Mouse (Mus musculus) splenic B cell, adult 2 months (primary cell): ENCODE measurements around the gene Corin.
A peak's percentile ranks its signal among the peaks of the same experiment; 100 is the strongest.

Experiments
- DNase-seq: peaks from one replicate; pipeline ENCODE4 v3.0.0-alpha.2; 2011; ENCODE audit warnings: low read depth, low spot score
- H3K27me3 ChIP-seq: 2 replicates; pipeline ENCODE4 v1.6.1; 2012; ENCODE audit warnings: mild to moderate bottlenecking, low read length, moderate library complexity, mixed read lengths; ENCODE audit not compliant: control insufficient read depth, poor library complexity, insufficient read depth, severe bottlenecking
- H3K36me3 ChIP-seq: 2 replicates; pipeline ENCODE4 v1.6.1; 2012; ENCODE audit warnings: mild to moderate bottlenecking, low read length, moderate library complexity, mixed read lengths; ENCODE audit not compliant: control insufficient read depth, poor library complexity, insufficient read depth, severe bottlenecking

The Corin gene

DNA sequence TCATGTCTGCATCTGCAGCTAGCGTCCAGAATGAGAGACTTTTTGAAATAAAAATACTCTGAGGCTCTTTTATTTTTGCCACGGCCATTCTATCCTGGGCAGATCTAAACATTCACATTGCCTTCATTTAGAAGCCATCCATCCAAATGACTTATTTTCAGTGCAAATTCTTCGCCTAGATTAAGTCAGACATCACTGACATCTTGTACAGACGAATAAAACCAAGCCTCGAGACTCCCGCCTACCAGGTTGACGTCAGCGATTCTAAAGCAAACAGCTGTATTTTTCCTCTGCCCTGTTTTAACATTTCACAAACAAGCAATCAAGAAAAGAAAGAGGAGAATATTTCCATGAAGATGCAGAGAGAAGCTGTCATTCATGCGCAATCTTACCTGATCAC, 100.9 kb downstream of the Corin start:
- Histone ChIP-seq H3K36me3 (no peaks in the 10 kb centered on the region), H3K27me3 (no peaks in the 10 kb centered on the region)
- no peak for DNase-seq

DNA sequence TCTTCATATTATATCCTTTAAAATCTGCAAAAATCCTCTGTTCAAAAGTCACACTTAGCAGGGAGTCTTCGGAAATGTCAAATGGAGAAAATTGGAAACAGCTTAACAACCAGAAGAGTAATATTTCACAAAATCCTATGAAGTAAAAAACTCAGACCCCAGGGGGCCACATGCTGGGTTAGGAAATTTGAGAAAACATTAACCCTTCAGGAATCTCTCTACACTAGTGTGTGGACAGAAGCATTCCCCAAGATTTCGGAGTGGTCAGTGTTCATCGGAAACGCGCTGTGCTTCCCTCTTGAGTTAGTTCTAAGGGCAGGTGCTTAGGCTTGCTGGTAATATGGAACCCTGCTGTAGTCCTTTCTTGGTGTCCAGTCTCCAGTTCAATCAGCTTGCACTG, 101.4 kb downstream of the Corin start:
- Histone ChIP-seq H3K36me3 (no peaks in the 10 kb centered on the region), H3K27me3 (no peaks in the 10 kb centered on the region)
- no peak for DNase-seq

DNA sequence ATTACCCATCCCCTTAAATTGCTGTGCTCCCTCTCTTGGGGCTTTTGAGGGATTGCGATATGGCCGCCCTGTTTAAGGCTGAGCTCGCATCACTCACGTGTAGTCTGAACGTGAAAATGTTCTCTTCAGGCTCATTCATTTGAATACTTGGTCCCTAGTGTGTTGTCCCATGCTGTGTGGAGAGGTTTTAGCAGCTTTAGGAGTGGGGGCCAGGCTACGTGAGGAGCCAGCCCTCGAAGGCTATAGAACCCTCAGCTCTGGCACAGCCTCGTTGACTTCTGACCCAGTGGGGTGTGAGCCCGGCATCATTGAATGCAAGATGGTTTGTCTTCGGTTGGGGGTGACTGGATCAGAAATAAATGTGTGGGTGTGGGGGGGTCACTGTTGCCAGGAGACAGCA, 102.5 kb downstream of the Corin start:
- no peaks in the 10 kb centered on the region for H3K36me3 ChIP-seq
- H3K27me3 ChIP-seq = no peaks in the 10 kb centered on the region
- DNase-seq = no peak

DNA sequence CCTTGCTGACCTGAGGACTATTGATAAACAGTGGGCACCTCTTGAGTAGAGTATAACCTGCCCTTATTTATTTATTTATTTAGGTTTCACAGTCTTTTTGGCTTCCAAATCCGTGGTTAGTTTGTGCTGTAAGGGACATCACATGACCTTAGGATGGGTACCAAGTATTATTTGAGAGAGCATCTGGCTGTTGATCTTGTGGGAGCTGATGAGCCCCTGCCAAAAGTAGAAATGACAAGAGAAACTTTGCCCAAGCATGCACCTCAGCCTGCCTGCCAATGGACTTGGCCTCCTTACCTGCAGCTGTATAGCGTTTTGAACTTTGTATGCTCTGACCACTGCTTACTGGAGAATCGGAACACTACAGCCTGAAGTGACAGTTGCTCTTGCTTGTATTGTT, 103.0 kb downstream of the Corin start:
- Histone ChIP-seq H3K27me3 (no peaks in the 10 kb centered on the region), H3K36me3 (no peaks in the 10 kb centered on the region)
- no peak for DNase-seq

DNA sequence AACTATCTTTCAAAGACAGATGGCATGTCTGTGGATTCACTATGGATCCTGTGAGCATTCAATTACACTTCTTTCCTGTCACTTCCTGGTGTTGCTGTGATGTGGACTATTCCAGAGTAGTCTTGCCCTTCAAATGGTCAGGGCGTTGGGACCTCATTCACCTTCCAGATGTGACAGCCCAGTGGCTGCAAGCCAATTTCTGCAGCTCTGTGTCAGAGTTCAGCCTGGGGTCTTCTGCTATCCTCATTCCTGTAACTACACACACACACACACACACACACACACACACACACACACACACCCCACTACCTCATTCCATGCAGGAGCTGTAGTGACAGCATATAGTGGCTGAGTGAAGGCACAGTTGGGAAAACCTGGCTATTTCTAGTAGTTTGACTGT, 122.1 kb downstream of the Corin start:
- no peaks in the 10 kb centered on the region for H3K27me3 ChIP-seq
- H3K36me3 ChIP-seq = no peaks in the 10 kb centered on the region
- no peak for DNase-seq

DNA sequence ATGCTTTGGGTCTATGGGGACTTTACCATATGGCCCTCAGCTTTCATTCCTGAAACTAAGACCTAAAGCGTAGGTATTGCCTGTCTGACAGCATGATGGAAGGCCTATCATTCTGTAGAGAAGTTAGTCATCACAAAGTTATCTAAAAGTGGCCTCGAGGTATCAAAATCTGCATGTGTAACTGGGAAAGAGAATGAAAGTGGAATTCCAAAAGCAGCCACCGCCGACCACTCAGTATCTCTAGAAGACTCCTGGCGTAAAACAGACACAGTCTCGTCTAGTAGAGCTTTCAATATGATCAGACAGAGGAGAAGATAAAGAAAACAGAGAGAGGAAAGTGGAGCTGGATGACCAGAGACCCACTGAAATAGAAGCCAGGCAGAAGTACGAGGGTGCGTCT, 123.7 kb downstream of the Corin start:
- no peaks in the 10 kb centered on the region for H3K27me3 ChIP-seq
- H3K36me3 ChIP-seq = no peaks in the 10 kb centered on the region
- DNase-seq = no peak

DNA sequence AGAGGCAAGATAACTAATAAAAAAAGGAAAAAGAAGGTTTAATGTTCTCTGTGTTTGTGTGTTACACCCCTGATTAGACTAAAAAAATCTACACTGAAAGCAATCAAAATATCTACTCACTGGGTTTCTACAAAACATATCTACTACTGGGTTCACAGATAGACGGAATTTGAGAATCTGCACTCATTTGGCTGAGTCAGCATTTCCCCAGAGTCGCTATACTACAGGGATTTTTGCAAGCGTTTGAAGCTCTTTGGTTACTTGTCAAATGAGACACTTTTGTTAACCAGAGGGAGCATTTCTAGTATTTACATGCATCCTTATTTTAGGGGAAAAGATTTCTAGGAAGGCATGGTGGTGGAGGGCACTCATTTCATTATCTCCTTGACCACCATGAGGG, 136.3 kb downstream of the Corin start:
- no peaks in the 10 kb centered on the region for H3K27me3 ChIP-seq
- no peak for DNase-seq
- no peaks in the 10 kb centered on the region for H3K36me3 ChIP-seq

DNA sequence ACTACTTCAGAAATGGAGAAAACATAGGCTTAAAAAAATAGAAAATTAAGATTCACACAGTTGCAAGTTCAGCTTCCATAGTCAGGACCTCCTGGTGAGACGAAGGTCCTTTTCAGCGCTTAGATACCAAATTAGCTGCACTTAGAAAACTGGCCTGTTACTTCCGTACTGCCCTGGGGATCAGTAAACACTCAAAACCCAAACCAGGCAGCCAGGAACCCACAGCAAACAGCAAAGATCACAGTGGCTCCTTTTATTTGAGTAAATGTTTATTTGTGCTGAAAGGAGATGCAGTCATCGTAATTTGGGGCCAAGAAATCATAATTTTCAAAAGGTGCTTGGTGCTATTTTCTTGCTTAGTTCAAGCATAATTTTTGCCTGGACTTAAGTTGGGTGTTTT, 138.5 kb downstream of the Corin start:
- H3K27me3 ChIP-seq = no peaks in the 10 kb centered on the region
- DNase-seq = no peak
- no peaks in the 10 kb centered on the region for H3K36me3 ChIP-seq

DNA sequence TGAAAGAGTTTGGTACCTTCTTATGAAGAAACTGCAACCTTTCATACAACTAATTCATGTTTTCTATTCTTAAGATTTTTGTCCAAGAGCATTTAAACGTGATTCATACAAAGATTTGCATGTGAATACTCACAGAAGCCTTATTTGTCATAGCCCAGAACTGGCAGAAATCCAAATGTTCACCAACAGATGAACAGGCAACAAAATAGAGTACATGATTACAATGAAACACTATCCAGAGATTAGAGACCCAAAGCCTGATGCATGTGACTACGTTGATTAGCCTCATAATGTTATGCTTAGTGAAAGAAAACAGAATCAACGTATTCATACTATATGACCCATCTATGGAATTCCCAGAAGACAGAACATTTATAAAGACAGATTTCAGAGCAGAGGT, 140.4 kb downstream of the Corin start:
- no peaks in the 10 kb centered on the region for H3K36me3 ChIP-seq
- no peaks in the 10 kb centered on the region for H3K27me3 ChIP-seq
- no peak for DNase-seq

DNA sequence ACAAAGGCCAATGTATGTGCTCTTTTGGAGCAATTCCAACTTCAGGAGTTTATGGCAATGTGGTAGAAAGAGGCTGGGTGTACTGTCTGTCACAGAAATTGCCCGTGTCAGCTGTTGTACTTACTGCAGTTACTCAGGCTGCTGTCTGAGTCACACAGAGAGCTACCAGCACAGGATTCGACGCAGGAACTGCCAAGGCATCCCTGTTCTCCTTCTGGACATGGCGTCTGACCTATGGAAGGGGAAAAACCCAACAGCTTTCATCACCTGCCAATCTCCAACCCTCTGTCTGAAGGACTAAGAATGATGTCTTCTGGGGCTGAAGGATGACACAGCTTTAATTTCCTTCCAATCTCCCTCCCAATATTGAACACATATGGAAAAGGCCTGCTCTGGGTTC, 150.5 kb downstream of the Corin start:
- DNase-seq = no peak
- Histone ChIP-seq H3K27me3 (no peaks in the 10 kb centered on the region), H3K36me3 (no peaks in the 10 kb centered on the region)

DNA sequence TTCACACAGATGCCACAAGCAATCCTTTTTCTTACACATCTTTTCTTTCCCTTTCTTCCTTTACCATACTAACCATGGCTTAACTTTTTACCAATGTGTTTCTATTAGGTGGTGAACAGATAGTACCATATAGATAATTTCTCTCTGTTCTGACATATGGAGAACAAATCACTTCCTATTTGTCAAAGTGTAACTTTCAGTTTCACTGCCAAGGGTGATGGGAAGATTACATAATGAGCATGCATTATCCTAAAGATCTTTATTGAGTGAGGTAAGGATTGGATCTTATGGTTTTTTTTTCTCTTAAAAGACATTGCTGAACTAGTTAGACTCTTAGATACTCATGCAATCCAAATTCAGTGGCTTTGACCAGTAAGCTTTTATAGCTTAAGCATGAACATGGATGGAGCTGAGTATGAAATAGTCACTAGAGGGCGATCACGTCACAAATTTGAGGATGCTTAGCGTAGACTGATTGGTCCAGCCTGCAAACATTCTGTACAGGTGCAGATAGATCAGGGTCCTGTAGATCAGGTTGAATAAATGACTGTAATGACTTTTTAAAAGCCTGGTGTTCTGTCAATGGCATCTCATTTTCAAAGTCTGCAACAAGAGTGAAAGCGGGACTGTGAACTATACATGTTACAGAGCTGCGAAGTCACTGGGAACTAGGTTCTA, 154.1 kb downstream of the Corin start:
- DNase-seq = peak; percentile 67
- H3K36me3 ChIP-seq = no peaks in the 10 kb centered on the region
- no peaks in the 10 kb centered on the region for H3K27me3 ChIP-seq

DNA sequence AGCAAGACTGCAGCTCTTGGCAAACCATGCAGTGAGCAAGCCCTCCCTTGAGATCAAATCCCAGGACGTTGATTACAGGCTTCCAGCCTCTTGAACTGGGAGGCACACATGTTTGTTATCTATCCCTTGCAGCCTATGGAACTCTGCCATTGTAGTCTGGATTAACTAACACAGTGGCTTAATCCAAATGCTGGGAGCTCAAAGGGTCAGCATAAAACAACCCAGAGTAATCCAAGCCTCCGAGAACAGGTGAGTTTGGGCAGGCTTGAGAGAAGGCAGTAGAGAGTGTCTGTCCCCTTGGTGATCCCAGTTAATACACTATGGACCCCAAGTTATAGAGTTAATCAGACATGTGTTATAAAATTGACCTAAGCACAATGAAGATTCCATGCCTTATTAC, 155.7 kb downstream of the Corin start:
- no peaks in the 10 kb centered on the region for H3K36me3 ChIP-seq
- no peaks in the 10 kb centered on the region for H3K27me3 ChIP-seq
- no peak for DNase-seq

DNA sequence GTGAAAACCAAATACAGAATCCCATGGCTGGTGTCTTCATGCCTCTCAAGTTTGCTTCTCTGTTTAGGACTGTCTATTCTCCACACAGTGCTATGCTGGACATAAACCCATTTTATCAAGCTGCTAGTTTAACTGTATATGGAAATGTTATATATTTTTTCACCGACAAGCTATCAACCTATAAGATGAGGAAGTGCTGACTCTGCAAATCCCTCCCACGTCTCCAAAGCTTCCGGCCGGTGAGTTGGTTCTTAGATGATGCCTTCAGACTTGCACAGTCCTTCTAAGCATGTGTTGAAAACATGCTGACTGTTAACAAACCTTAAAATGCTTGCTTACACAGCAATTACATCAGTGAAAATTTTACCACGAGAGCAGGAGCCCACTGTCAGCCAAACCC, 168.4 kb downstream of the Corin start:
- DNase-seq = no peak
- Histone ChIP-seq H3K27me3 (no peaks in the 10 kb centered on the region), H3K36me3 (no peaks in the 10 kb centered on the region)

DNA sequence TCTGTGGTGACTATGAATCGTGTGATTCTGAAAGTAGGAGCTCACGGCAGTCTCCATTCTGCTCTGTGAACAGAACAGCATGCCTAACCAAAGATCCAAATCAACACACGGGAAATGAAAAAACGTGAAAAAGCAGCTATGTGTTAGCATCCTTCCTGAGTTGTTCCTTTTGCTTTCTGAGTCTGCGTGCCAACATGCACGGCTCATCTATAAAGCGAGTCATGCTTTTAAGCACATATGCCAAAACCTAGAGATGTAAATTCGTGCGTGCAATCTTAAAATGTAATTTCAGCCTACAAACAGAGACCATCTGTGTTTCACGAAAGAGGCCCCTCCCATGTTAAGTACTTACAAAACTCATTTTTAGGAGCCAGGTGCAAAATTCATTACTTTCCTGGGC, 171.4 kb downstream of the Corin start:
- H3K27me3 ChIP-seq = no peaks in the 10 kb centered on the region
- H3K36me3 ChIP-seq = no peaks in the 10 kb centered on the region
- no peak for DNase-seq

DNA sequence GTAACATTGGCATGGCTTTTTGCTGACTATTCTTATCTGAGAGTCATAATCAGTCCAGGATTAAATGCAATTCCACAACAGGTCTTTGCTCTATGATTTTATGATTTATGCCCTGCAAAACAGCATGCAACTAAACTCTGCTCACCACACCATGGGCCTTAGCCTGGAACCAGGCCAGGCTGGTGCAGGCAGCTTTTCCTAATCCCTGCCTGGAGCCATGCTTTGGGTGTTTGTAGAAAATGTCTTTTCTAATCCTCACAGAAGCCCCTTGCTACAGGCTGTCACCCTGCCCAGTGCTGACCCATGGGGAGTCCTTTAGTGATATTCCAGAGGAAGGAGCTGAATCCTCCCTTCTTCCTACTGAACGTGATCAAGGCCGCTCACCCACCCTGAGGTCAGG, 173.1 kb downstream of the Corin start:
- Histone ChIP-seq H3K27me3 (no peaks in the 10 kb centered on the region), H3K36me3 (no peaks in the 10 kb centered on the region)
- no peak for DNase-seq

DNA sequence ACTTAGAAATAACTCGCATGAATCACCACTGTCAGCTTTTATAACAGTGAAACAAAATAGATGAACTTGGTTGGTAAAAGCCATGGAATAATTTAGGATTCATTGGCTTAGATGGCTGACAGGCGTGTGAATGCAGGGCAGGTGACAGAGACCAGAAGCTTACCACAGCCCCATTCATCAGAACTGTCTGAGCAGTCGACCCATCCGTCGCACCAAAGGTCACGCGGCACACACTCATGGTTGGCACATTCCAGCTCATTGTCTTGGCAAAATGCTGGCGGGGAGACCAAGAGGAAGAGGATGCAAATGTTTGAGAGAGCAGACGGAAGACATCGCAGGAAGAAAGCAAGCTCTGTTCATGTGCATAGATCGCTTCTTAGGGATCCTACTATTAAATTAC, 173.6 kb downstream of the Corin start:
- no peak for DNase-seq
- Histone ChIP-seq H3K36me3 (no peaks in the 10 kb centered on the region), H3K27me3 (no peaks in the 10 kb centered on the region)
